Mouse (Mus musculus) MEL (cell line): ENCODE measurements around the gene Babam2. TPM values are rescaled to one million over a fixed set of nuclear protein-coding genes. Genes with fewer than 3 reads are reported as not detected.
A peak's percentile ranks its signal among the peaks of the same experiment; 100 is the strongest.

Source experiments
- DNase-seq: peaks from one replicate; pipeline ENCODE4 v3.0.0; 2011; ENCODE audit warnings: low read depth, low spot score
- H3K27ac ChIP-seq: 2 replicates; pipeline ENCODE4 v1.5.1; 2012; ENCODE audit warnings: low read depth, mild to moderate bottlenecking, control low read depth, low read length, moderate library complexity; ENCODE audit not compliant: control insufficient read depth
- H3K27me3 ChIP-seq, 2 experiments: fragments of 150-350 bp in 1 of 2; sonication (generic) in 1 of 2; 2 replicates each; pipeline ENCODE4 v1.6.1; 2012; ENCODE audit warnings: low read length in 2 of 2, mild to moderate bottlenecking in 2 of 2, improper control_type of control experiment in 1 of 2, moderate library complexity in 1 of 2; ENCODE audit not compliant: insufficient read depth in 2 of 2, control insufficient read depth in 1 of 2
- H3K36me3 ChIP-seq, 2 experiments: 2 replicates each; pipeline ENCODE4 v1.6.1; 2012 to 2014; ENCODE audit warnings: low read length in 2 of 2, improper control_type of control experiment in 1 of 2, inconsistent platforms in 1 of 2, mild to moderate bottlenecking in 1 of 2; ENCODE audit not compliant: insufficient read depth in 2 of 2, control insufficient read depth in 1 of 2
- H3K4me1 ChIP-seq, 2 experiments: fragments of 150-350 bp in 1 of 2; sonication (generic) in 1 of 2; 2 replicates each; pipeline ENCODE4 v1.6.1; 2012; ENCODE audit warnings: low read length in 2 of 2, improper control_type of control experiment in 1 of 2, mild to moderate bottlenecking in 1 of 2; ENCODE audit not compliant: insufficient read depth in 2 of 2, control insufficient read depth in 1 of 2
- H3K4me3 ChIP-seq, 2 experiments: fragments of 150-350 bp in 1 of 2; sonication (generic) in 1 of 2; 2 replicates each; pipeline ENCODE4 v1.5.1; 2012; ENCODE audit warnings: low read depth in 2 of 2, low read length in 2 of 2, mild to moderate bottlenecking in 2 of 2, moderate library complexity in 2 of 2, control low read depth in 1 of 2, improper control_type of control experiment in 1 of 2; ENCODE audit not compliant: control insufficient read depth in 1 of 2, insufficient read depth in 1 of 2
- H3K79me2 ChIP-seq: 2 replicates; pipeline ENCODE4 v1.6.1; 2012; ENCODE audit warnings: mild to moderate bottlenecking, low read length, moderate library complexity; ENCODE audit not compliant: control insufficient read depth, poor library complexity, insufficient read depth
- H3K9ac ChIP-seq: 2 replicates; pipeline ENCODE4 v1.6.1; 2012; ENCODE audit warnings: low read depth, mild to moderate bottlenecking, control low read depth, low read length, moderate library complexity; ENCODE audit not compliant: control insufficient read depth, poor library complexity, severe bottlenecking
- H3K9me3 ChIP-seq: fragments of 150-350 bp; sonication (generic); replicated peaks from 2 replicates; pipeline ENCODE4 v1.6.1; 2012; ENCODE audit warnings: mild to moderate bottlenecking, low read length, improper control_type of control experiment, moderate library complexity; ENCODE audit not compliant: insufficient read depth
- BHLHE40 ChIP-seq: IDR thresholded peaks from 2 replicates; pipeline ENCODE4 v1.6.1; 2012; ENCODE audit warnings: low read depth, mild to moderate bottlenecking, inconsistent platforms, low read length, improper control_type of control experiment, borderline replicate concordance
- CHD1 ChIP-seq: IDR thresholded peaks from 2 replicates; pipeline ENCODE4 v1.6.1; 2012; ENCODE audit warnings: low read depth, mild to moderate bottlenecking, inconsistent platforms, low read length, improper control_type of control experiment
- CHD2 ChIP-seq: IDR thresholded peaks from 2 replicates; pipeline ENCODE4 v1.6.1; 2011; ENCODE audit warnings: low read length, improper control_type of control experiment
- CTCF ChIP-seq, 3 experiments: IDR thresholded peaks in 2 of 3; conservative IDR thresholded peaks in 1 of 3; 2 replicates each; pipeline ENCODE4 v1.5.1; 2011 to 2012; ENCODE audit warnings: low read length in 3 of 3, low read depth in 2 of 3, mild to moderate bottlenecking in 2 of 3, improper control_type of control experiment in 1 of 3, inconsistent platforms in 1 of 3, mixed read lengths in 1 of 3, moderate library complexity in 1 of 3; ENCODE audit not compliant: control insufficient read depth in 1 of 3, insufficient read depth in 1 of 3, poor library complexity in 1 of 3, severe bottlenecking in 1 of 3
- EP300 ChIP-seq, 2 experiments: IDR thresholded peaks; 2 replicates each; pipeline ENCODE4 v1.6.1; 2011; ENCODE audit warnings: improper control_type of control experiment in 2 of 2, low read length in 2 of 2, low read depth in 1 of 2, mild to moderate bottlenecking in 1 of 2
- ETS1 ChIP-seq: IDR thresholded peaks from 2 replicates; pipeline ENCODE4 v1.6.1; 2012; ENCODE audit warnings: low read depth, mild to moderate bottlenecking, inconsistent platforms, low read length, improper control_type of control experiment, moderate library complexity
- GABPA ChIP-seq: IDR thresholded peaks from 2 replicates; pipeline ENCODE4 v1.6.1; 2012; ENCODE audit warnings: low read depth, mild to moderate bottlenecking, inconsistent platforms, low read length, improper control_type of control experiment, moderate library complexity
- GATA1 ChIP-seq: IDR thresholded peaks from 2 replicates; pipeline ENCODE4 v1.6.1; 2011; ENCODE audit warnings: low read depth, low read length, improper control_type of control experiment
- HCFC1 ChIP-seq: IDR thresholded peaks from 2 replicates; pipeline ENCODE4 v1.6.1; 2012; ENCODE audit warnings: low read depth, mild to moderate bottlenecking, inconsistent platforms, low read length, improper control_type of control experiment, moderate library complexity
- JUND ChIP-seq: IDR thresholded peaks from 2 replicates; pipeline ENCODE4 v1.6.1; 2011; ENCODE audit warnings: low read depth, mild to moderate bottlenecking, improper control_type of control experiment, low read length
- MAFK ChIP-seq: IDR thresholded peaks from 2 replicates; pipeline ENCODE4 v1.6.1; 2011; ENCODE audit warnings: low read depth, mild to moderate bottlenecking, low read length, improper control_type of control experiment, borderline replicate concordance
- MAX ChIP-seq: IDR thresholded peaks from 2 replicates; pipeline ENCODE4 v1.6.1; 2011; ENCODE audit warnings: low read length, improper control_type of control experiment
- MXI1 ChIP-seq: IDR thresholded peaks from 2 replicates; pipeline ENCODE4 v1.6.1; 2011; ENCODE audit warnings: mild to moderate bottlenecking, low read depth, low read length, improper control_type of control experiment
- MYC ChIP-seq: IDR thresholded peaks from 2 replicates; pipeline ENCODE4 v1.6.1; 2011; ENCODE audit warnings: low read depth, mild to moderate bottlenecking, low read length, improper control_type of control experiment, moderate library complexity
- POLR2A ChIP-seq, 2 experiments: IDR thresholded peaks; 2 replicates each; pipeline ENCODE4 v1.6.1; 2011 to 2012; ENCODE audit warnings: low read length in 2 of 2, mild to moderate bottlenecking in 2 of 2, control low read depth in 1 of 2, improper control_type of control experiment in 1 of 2, low read depth in 1 of 2, moderate library complexity in 1 of 2; ENCODE audit not compliant: control insufficient read depth in 1 of 2, insufficient read depth in 1 of 2, poor library complexity in 1 of 2
- POLR2AphosphoS2 ChIP-seq: IDR thresholded peaks from 2 replicates; pipeline ENCODE4 v1.6.1; 2011; ENCODE audit warnings: low read length, improper control_type of control experiment
- POLR2AphosphoS5 ChIP-seq: IDR thresholded peaks from 2 replicates; pipeline ENCODE4 v1.6.1; 2012; ENCODE audit warnings: low read depth, borderline replicate concordance, mild to moderate bottlenecking, inconsistent platforms, low read length, moderate library complexity, mixed read lengths
- RCOR1 ChIP-seq: IDR thresholded peaks from 2 replicates; pipeline ENCODE4 v1.6.1; 2012; ENCODE audit warnings: low read depth, mild to moderate bottlenecking, inconsistent platforms, low read length, improper control_type of control experiment
- SIN3A ChIP-seq: IDR thresholded peaks from 2 replicates; pipeline ENCODE4 v1.6.1; 2012; ENCODE audit warnings: low read length, improper control_type of control experiment, inconsistent platforms
- SMC3 ChIP-seq: IDR thresholded peaks from 2 replicates; pipeline ENCODE4 v1.6.1; 2011; ENCODE audit warnings: low read depth, low read length, improper control_type of control experiment
- TAL1 ChIP-seq: IDR thresholded peaks from 2 replicates; pipeline ENCODE4 v1.6.1; 2012; ENCODE audit warnings: mild to moderate bottlenecking, inconsistent platforms, low read length, moderate library complexity, mixed read lengths
- TBP ChIP-seq: IDR thresholded peaks from 2 replicates; pipeline ENCODE4 v1.8.0; 2011; ENCODE audit warnings: low read depth, low read length, improper control_type of control experiment
- TCF12 ChIP-seq: IDR thresholded peaks from 2 replicates; pipeline ENCODE4 v1.6.1; 2014; ENCODE audit warnings: low read depth, mild to moderate bottlenecking, inconsistent platforms, low read length, improper control_type of control experiment, moderate library complexity
- USF1 ChIP-seq: IDR thresholded peaks from 2 replicates; pipeline ENCODE4 v1.6.1; 2014; ENCODE audit warnings: low read depth, mild to moderate bottlenecking, inconsistent platforms, low read length, improper control_type of control experiment, moderate library complexity
- USF2 ChIP-seq, 2 experiments: IDR thresholded peaks; 2 replicates each; pipeline ENCODE4 v1.6.1; 2011 to 2012; ENCODE audit warnings: improper control_type of control experiment in 2 of 2, low read length in 2 of 2, borderline replicate concordance in 1 of 2, inconsistent platforms in 1 of 2, low read depth in 1 of 2, mild to moderate bottlenecking in 1 of 2; ENCODE audit not compliant: insufficient read depth in 1 of 2
- ZKSCAN1 ChIP-seq: IDR thresholded peaks from 2 replicates; pipeline ENCODE4 v1.6.1; 2012; ENCODE audit warnings: low read depth, mild to moderate bottlenecking, inconsistent platforms, low read length, improper control_type of control experiment, moderate library complexity
- polyA plus RNA-seq, 2 experiments: library from polyadenylated mRNA; stranded (reverse) in 1 of 2; unstranded in 1 of 2; fragments of >175 nt in 1 of 2; fragments of >200 nt in 1 of 2; gene quantifications; 2 replicates each; pipeline versions ENCODE4 v1.2.1 to v1.2.4; 2012; ENCODE audit warnings: low replicate concordance in 2 of 2, low read depth in 1 of 2; ENCODE audit not compliant: insufficient read length in 2 of 2, insufficient read depth in 1 of 2, missing spikeins in 1 of 2
- total RNA-seq: library from RNA; depleted of rRNA; stranded (reverse); fragments of 300-350 nt; gene quantifications from 2 replicates; pipeline ENCODE4 v1.2.3, GENCODE M21; 2012

The Babam2 gene
- total and polyA plus RNA-seq, 3 experiments, result 43.3 to 86.6 TPM; not detected in 1

GRCm38 (mm10) chr5:32015949-32016478, 318.5 kb downstream of the Babam2 start:
- H3K79me2 ChIP-seq, result no peaks in the 10 kb centered on the region
- peak overlapping the region; percentile 62 for H3K27ac ChIP-seq
- H3K36me3 ChIP-seq, result peaks cover 0 to 12% of the 10 kb centered on the region in 2 experiments; a peak in 2 of 4 replicates
- H3K4me1 ChIP-seq, result peaks cover 4 to 7% of the 10 kb centered on the region in 2 experiments; a peak in 3 of 4 replicates
- peak; percentile 95 for DNase-seq
- no peaks in the 10 kb centered on the region for H3K27me3 ChIP-seq
- no peaks in the 10 kb centered on the region for H3K9me3 ChIP-seq
- TF ChIP-seq SMC3 (peak; percentile 22; the same call in 1 of the 2 replicates), POLR2AphosphoS5 (no peak), MAX (peak; percentile 87), TAL1 (no peak), MXI1 (peak; percentile 94), MAFK (peak; percentile 91), POLR2A (IDR thresholded peaks at IDR 0.05; ENCODE audit: control insufficient read depth in 1 of 2, insufficient read depth in 1 of 2, low read depth in 1 of 2, low read length in 2 of 2, poor library complexity in 1 of 2) (peak in 1 of 2 experiments; percentile 33; a peak in 1 of 4 replicates), SIN3A (peak; percentile 89), USF1 (no peak), ETS1 (peak; percentile 85), HCFC1 (0 out of 2 replicates have a peak, but pooled peaks have one; percentile 57), JUND (peak; percentile 19; the same call in 1 of the 2 replicates), CTCF (IDR thresholded peaks at IDR 0.05 in 2 of 3, conservative IDR thresholded peaks at IDR 0.05 in 1 of 3; ENCODE audit: control insufficient read depth in 1 of 3, insufficient read depth in 1 of 3, low read depth in 2 of 3, low read length in 3 of 3, poor library complexity in 1 of 3, severe bottlenecking in 1 of 3) (no peak), GABPA (peak; percentile 80), ZKSCAN1 (no peak), BHLHE40 (peak; percentile 46; the same call in 1 of the 2 replicates), POLR2AphosphoS2 (no peak), RCOR1 (peak; percentile 67; the same call in 1 of the 2 replicates), CHD1 (no peak), TBP (peak; percentile 62; the same call in 1 of the 2 replicates), EP300 (IDR thresholded peaks at IDR 0.05; ENCODE audit: low read depth in 1 of 2, low read length in 2 of 2) (peak; percentile 48 to 80; a peak in 3 of 4 replicates), TCF12 (peak; percentile 61), CHD2 (no peak), MYC (peak; percentile 93), GATA1 (peak; percentile 35; the same call in 1 of the 2 replicates), USF2 (IDR thresholded peaks at IDR 0.05; ENCODE audit: borderline replicate concordance in 1 of 2, insufficient read depth in 1 of 2, low read depth in 1 of 2, low read length in 2 of 2) (no peak)
- TF ChIP-seq, all 39 proteins: peak for 17
- peak overlapping the region; percentile 15 for H3K9ac ChIP-seq
- H3K4me3 ChIP-seq, result peak overlapping the region; percentile 25 to 32
